8 mouse cellular contexts compared by ENCODE assay signal in genomic region chr10:23787062-23787821, GRCm38 (mm10). TPM values are rescaled to one million over a fixed set of nuclear protein-coding genes. Genes with fewer than 3 reads are reported as not detected.
DNase-seq lines count a peak whose midpoint lies in the region; ATAC-seq lines count a peak whose summit lies in the region.

Gene Rps12 (minus strand): TSS chr10:23787275.

- H3K4me3 ChIP-seq in forebrain, embryonic 14.5 days (ENCODE audit: low read depth, low read length) = peak within 1 kb of the TSS; percentile 73
- peak within 1 kb of the TSS; percentile 80 for H3K4me3 ChIP-seq in neural tube, embryonic 15.5 days (replicated peaks)

- peak; percentile 99 for DNase-seq in ES-CJ7 (ENCODE audit: low read depth, low spot score)
- DNase-seq in cerebellum, adult 11 months = peak; percentile 99
- DNase-seq in forebrain, embryonic 14.5 days (ENCODE audit: low spot score) = peak; percentile 99
- DNase-seq in heart, postnatal 14 days = peak; percentile 99
- DNase-seq in layer of hippocampus, adult 11-12 months (ENCODE audit: low spot score) = peak; percentile 99
- DNase-seq in lung, adult 18-20 months = peak; percentile 99
- peak; percentile 99 for DNase-seq in testis, postnatal 14 days (ENCODE audit: low spot score)

- H3K9ac ChIP-seq in forebrain, embryonic 14.5 days (ENCODE audit: low read length) = peak within 1 kb of the TSS; percentile 93
- H3K9ac ChIP-seq in neural tube, embryonic 15.5 days (replicated peaks) = peak within 1 kb of the TSS; percentile 93

- WGBS in forebrain, embryonic 14.5 days = under 1% methylated on average over 51 of the region's 51 CpGs
- WGBS in neural tube, embryonic 15.5 days = under 1% methylated on average over 51 of the region's 51 CpGs

- no peaks in the 10 kb centered on the region for H3K9me3 ChIP-seq in forebrain, embryonic 14.5 days (replicated peaks; ENCODE audit: control insufficient read depth, low read length)
- no peaks in the 10 kb centered on the region for H3K9me3 ChIP-seq in neural tube, embryonic 15.5 days (replicated peaks)

- ATAC-seq in forebrain, embryonic 14.5 days = peak; percentile 98
- peak; percentile 99 for ATAC-seq in neural tube, embryonic 15.5 days (ENCODE audit: low FRiP score)

- H3K4me2 ChIP-seq in forebrain, embryonic 14.5 days (ENCODE audit: low read length) = peak within 1 kb of the TSS; percentile 85
- peak within 1 kb of the TSS; percentile 83 for H3K4me2 ChIP-seq in neural tube, embryonic 15.5 days

- peak within 1 kb of the TSS; percentile 33; the same call in 1 of the 2 replicates for H3K27ac ChIP-seq in forebrain, embryonic 14.5 days (ENCODE audit: low read depth, low read length)
- H3K27ac ChIP-seq in neural tube, embryonic 15.5 days (replicated peaks) = peak within 1 kb of the TSS; percentile 84

- peaks cover 35% of the 10 kb centered on the region for H3K36me3 ChIP-seq in forebrain, embryonic 14.5 days (ENCODE audit: control insufficient read depth, insufficient read depth, low read length)
- peaks cover 22% of the 10 kb centered on the region for H3K36me3 ChIP-seq in neural tube, embryonic 15.5 days

- intact Hi-C loops in heart, postnatal 14 days (cut with DNase I) = no loop called here

- peaks cover 12% of the 10 kb centered on the region for H3K4me1 ChIP-seq in forebrain, embryonic 14.5 days (ENCODE audit: control insufficient read depth, insufficient read depth, low read length)
- peaks cover 33% of the 10 kb centered on the region for H3K4me1 ChIP-seq in neural tube, embryonic 15.5 days

- H3K27me3 ChIP-seq in forebrain, embryonic 14.5 days (replicated peaks; ENCODE audit: control insufficient read depth, insufficient read depth, low read length) = no peaks in the 10 kb centered on the region
- H3K27me3 ChIP-seq in neural tube, embryonic 15.5 days (replicated peaks) = no peaks in the 10 kb centered on the region

RNA-seq across cellular contexts. Expression of gene Rps12, which starts in this region (rescaled TPM):
- polyA plus RNA-seq in forebrain, embryonic 14.5 days (2014; fragmentation: Nextera tagmentation; extraction: Ambion mirVana) = 143 and 176 TPM in 2 replicates
- total RNA-seq in heart, postnatal 14 days (2021) = 100 to 1,000 TPM; 219 to 226 TPM
- 96.4 and 125 TPM in 2 replicates for polyA plus RNA-seq in neural tube, embryonic 15.5 days (2015; fragmentation: Nextera tagmentation; extraction: Ambion mirVana)

Comparison
In these comparisons a context has a peak if more than half of its experiments do, and no peak if none do; other contexts are left out.
1. Peak in every context shown above with its lines: DNase-seq, ATAC-seq, H3K4me3 ChIP-seq and H3K27ac ChIP-seq.